Mouse (Mus musculus): Measurements from ENCODE around the gene Olfr313. TPM values are rescaled to one million over a fixed set of nuclear protein-coding genes. Genes with fewer than 3 reads are reported as not detected.

The Olfr313 gene
- polyA plus RNA-seq, 1 experiment from 2014 or later, result not detected

Other genes starting within 250 kb of the Olfr313 start
- gene Olfr224, start 244.4 kb upstream of the Olfr313 start, polyA plus RNA-seq (2018), result not detected in 3 replicates
- gene Olfr325, start 237.3 kb upstream of the Olfr313 start, polyA plus RNA-seq (2018), result not detected in 3 replicates
- gene Olfr324, start 219.9 kb upstream of the Olfr313 start, polyA plus RNA-seq (2018), result not detected in 3 replicates
- gene 2210407C18Rik, start 198.9 kb upstream of the Olfr313 start, polyA plus RNA-seq (2018), result 0.59 TPM in 1 of 3 replicates, not detected in the others
- not detected in 3 replicates for gene Olfr323, start 184.5 kb upstream of the Olfr313 start, polyA plus RNA-seq (2018)
- not detected in 3 replicates for gene Trim58, start 174.5 kb upstream of the Olfr313 start, polyA plus RNA-seq (2018)
- gene Olfr322, start 156.2 kb upstream of the Olfr313 start, polyA plus RNA-seq (2018), result not detected in 3 replicates
- not detected in 3 replicates for gene Olfr320, start 133.9 kb upstream of the Olfr313 start, polyA plus RNA-seq (2018)
- not detected in 3 replicates for gene Olfr319, start 115.8 kb upstream of the Olfr313 start, polyA plus RNA-seq (2018)
- not detected in 3 replicates for gene Olfr318, start 91.0 kb upstream of the Olfr313 start, polyA plus RNA-seq (2018)
- not detected in 3 replicates for gene Olfr317, start 75.8 kb upstream of the Olfr313 start, polyA plus RNA-seq (2018)
- not detected in 3 replicates for gene Olfr316, start 62.3 kb upstream of the Olfr313 start, polyA plus RNA-seq (2018)
- not detected in 3 replicates for gene Olfr315, start 41.8 kb upstream of the Olfr313 start, polyA plus RNA-seq (2018)
- gene Olfr314, start 32.0 kb upstream of the Olfr313 start, polyA plus RNA-seq (2018), result not detected in 3 replicates
- gene Fam183b, start 13.0 kb upstream of the Olfr313 start, polyA plus RNA-seq (2018), result not detected in 3 replicates
- not detected in 3 replicates for gene Olfr312, start 14.2 kb downstream of the Olfr313 start, polyA plus RNA-seq (2018)
- not detected in 3 replicates for gene Olfr311, start 24.3 kb downstream of the Olfr313 start, polyA plus RNA-seq (2018)
- 1.1 to 3.3 TPM (median 2.3 TPM) in 3 replicates for gene Gm12258, start 32.2 kb downstream of the Olfr313 start, polyA plus RNA-seq (2018)
- 1.9 to 2.7 TPM (median 1.9 TPM) in 3 replicates for gene 2810021J22Rik, start 52.2 kb downstream of the Olfr313 start, polyA plus RNA-seq (2018)
- gene Zfp39, start 89.2 kb downstream of the Olfr313 start, polyA plus RNA-seq (2018), result 2.0 to 3.7 TPM (median 2.2 TPM) in 3 replicates
- not detected in 3 replicates for gene Btnl10, start 102.9 kb downstream of the Olfr313 start, polyA plus RNA-seq (2018)
- 45.0 to 110 TPM (median 97.1 TPM) in 3 replicates for gene Rnf187, start 123.9 kb downstream of the Olfr313 start, polyA plus RNA-seq (2018)
- gene Hist3h2ba, start 133.9 kb downstream of the Olfr313 start, polyA plus RNA-seq (2018), result 0.50 to 0.78 TPM in 2 of 3 replicates, not detected in the other
- 16.2 to 56.9 TPM (median 24.3 TPM) in 3 replicates for gene Hist3h2a, start 139.7 kb downstream of the Olfr313 start, polyA plus RNA-seq (2018)
- 0.07 to 0.14 TPM in 2 of 3 replicates, not detected in the other for gene Trim17, start 139.7 kb downstream of the Olfr313 start, polyA plus RNA-seq (2018)
- gene Trim11, start 163.1 kb downstream of the Olfr313 start, polyA plus RNA-seq (2018), result 11.4 to 20.3 TPM (median 14.2 TPM) in 3 replicates